Mouse (Mus musculus): ENCODE data around the gene Cpxm2. TPM values are rescaled to one million over a fixed set of nuclear protein-coding genes. Genes with fewer than 3 reads are reported as not detected.

Cpxm2 gene
- total and polyA plus RNA-seq, 3 experiments, result 0.11 TPM; not detected in 2

DNA sequence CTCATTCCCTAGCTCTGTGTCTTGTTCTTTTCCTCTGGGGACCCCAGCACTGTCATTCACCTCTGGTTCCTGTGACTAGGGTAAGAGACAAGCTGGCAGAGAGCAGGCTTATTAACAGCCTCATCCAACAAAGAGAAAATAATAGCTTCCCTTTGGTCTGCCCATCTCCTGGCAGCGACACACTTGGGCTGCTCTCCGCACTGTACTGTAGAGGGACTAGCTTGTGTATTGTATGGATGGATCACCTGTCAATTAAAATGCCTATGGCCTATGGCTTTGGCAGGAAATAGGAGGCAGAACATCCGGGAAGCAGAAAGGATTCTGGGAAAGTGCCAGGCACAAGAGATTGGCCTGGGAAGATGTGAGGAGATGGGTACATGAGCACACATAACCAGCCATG is 7.7 kb upstream of the Cpxm2 start:
- H3K4me1 ChIP-seq (ENCODE audit: insufficient read depth, low read depth, low read length), result no peaks in the 10 kb centered on the region
- no peak overlapping the region for H3K4me3 ChIP-seq (ENCODE audit: low read depth, low read length)
- H3K36me3 ChIP-seq (replicated peaks), result no peaks in the 10 kb centered on the region
- H3K27me3 ChIP-seq (ENCODE audit: insufficient read depth, low read length), result no peaks in the 10 kb centered on the region
- ATAC-seq (ENCODE audit: extremely low read depth, insufficient number of reproducible peaks, low FRiP score, poor library complexity, severe bottlenecking), result no peak
- H3K9me3 ChIP-seq (replicated peaks), result peaks cover 76% of the 10 kb centered on the region
- no peak for DNase-seq (ENCODE audit: low spot score)
- no peak for TF ChIP-seq POLR2AphosphoS5 (IDR thresholded peaks at IDR 0.05; ENCODE audit: insufficient replicate concordance, low read depth, low read length)
- no peak for TF ChIP-seq GATA1 (IDR thresholded peaks at IDR 0.05; ENCODE audit: borderline replicate concordance, low read length)
- TF ChIP-seq GATA2 (IDR thresholded peaks at IDR 0.05; ENCODE audit: borderline replicate concordance, low read depth, low read length), result no peak
- no peak for TF ChIP-seq TAL1 (conservative IDR thresholded peaks at IDR 0.05; ENCODE audit: low read depth, low read length)
- no peak for TF ChIP-seq CTCF (IDR thresholded peaks at IDR 0.05; ENCODE audit: low read depth, low read length)

DNA sequence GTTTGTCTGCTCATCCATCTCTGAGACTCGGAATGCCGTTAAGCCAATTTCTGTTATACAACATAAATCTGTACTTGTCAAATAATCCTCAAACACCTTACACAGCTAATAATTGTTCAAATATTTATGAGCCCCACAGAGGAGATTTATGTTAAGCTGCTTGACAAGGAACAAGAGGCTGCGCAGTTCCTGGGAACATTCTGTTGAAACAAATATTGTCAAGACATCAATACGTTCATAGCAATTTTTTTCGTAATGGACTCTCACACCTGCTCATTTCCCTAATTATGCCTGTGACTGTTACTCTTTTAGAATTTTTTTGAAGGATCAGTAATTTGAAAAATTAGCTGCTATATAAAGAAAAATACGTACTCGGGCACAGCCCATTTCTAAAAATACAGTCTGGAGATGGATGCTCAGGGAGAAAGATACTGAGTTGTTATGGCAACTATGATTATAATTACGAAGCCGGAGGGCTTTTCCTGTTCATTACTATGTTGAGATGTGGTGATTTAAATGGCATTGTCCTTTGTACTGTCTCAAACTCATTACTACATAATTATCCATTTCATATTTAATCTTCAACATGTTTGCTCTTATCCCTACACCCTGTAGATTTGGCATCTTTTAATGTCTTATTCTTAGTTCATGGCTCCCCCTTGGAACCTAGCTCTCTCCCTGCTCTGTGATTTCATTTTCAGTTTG is 3.9 kb upstream of the Cpxm2 start:
- ATAC-seq (ENCODE audit: extremely low read depth, insufficient number of reproducible peaks, low FRiP score, poor library complexity, severe bottlenecking) (no peak), DNase-seq (ENCODE audit: low spot score) (no peak)
- Histone ChIP-seq H3K27me3 (ENCODE audit: insufficient read depth, low read length) (no peaks in the 10 kb centered on the region), H3K4me1 (ENCODE audit: insufficient read depth, low read depth, low read length) (no peaks in the 10 kb centered on the region), H3K4me3 (ENCODE audit: low read depth, low read length) (no peak overlapping the region), H3K36me3 (replicated peaks) (no peaks in the 10 kb centered on the region), H3K9me3 (replicated peaks) (peaks cover 79% of the 10 kb centered on the region)
- no peak for TF ChIP-seq GATA2 (IDR thresholded peaks at IDR 0.05; ENCODE audit: borderline replicate concordance, low read depth, low read length)
- TF ChIP-seq CTCF (IDR thresholded peaks at IDR 0.05; ENCODE audit: low read depth, low read length), result no peak
- no peak for TF ChIP-seq TAL1 (conservative IDR thresholded peaks at IDR 0.05; ENCODE audit: low read depth, low read length)
- no peak for TF ChIP-seq GATA1 (IDR thresholded peaks at IDR 0.05; ENCODE audit: borderline replicate concordance, low read length)

DNA sequence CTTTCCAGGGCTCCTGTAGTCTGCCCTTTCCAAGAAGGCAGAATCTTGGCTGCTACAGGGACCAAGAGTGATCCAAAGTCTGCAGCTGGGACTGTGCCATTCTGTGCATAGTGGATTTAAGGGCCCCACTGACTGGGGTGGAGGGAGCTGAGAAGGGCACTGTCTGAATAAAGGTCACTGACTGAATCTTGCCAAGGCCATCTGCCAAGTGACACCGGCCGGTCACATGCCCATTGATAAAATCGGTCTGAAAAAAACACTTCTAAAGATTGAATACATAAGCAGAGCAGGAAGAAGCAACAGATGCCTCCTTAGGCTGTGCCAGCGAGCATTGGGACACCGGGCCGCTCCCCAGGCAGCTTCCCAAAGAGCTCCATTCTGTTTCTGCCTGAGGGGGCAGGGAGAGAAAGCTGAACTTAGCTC is 803 bp downstream of the Cpxm2 start:
- no peak for TF ChIP-seq TAL1 (conservative IDR thresholded peaks at IDR 0.05; ENCODE audit: low read depth, low read length)
- no peak for TF ChIP-seq GATA1 (IDR thresholded peaks at IDR 0.05; ENCODE audit: borderline replicate concordance, low read length)
- TF ChIP-seq CTCF (IDR thresholded peaks at IDR 0.05; ENCODE audit: low read depth, low read length), result no peak
- no peak for TF ChIP-seq GATA2 (IDR thresholded peaks at IDR 0.05; ENCODE audit: borderline replicate concordance, low read depth, low read length)
- TF ChIP-seq POLR2AphosphoS5 (IDR thresholded peaks at IDR 0.05; ENCODE audit: insufficient replicate concordance, low read depth, low read length), result no peak

DNA sequence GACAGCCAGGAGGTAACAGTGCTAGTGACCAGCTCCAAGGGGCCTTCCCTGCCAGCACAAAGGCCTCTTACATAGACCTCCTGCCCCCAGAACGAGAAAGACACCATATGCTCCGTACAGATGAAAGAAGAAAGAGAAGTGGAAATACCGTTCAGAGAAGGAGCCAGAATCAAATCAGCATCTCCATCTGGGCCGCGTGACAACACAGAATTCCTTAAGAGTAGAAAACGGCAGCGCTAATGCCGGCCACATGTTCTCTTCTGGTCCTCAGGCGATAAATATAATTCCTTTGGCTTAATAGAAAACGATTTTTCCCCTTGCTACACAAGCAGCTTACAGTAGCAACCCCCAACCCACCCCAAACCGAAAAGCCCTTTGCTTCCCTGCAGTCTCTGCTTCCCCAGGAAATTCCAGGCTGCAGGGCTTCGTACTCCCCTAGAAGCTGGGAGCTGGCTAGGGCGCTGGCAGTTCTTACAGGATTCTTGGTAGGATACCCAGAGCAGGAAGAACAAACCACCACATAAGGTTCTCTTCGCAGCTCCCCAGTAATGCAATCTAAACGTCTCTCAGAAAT is 9.2 kb downstream of the Cpxm2 start:
- Histone ChIP-seq H3K9me3 (replicated peaks) (peaks cover 77% of the 10 kb centered on the region), H3K4me3 (ENCODE audit: low read depth, low read length) (no peak overlapping the region), H3K36me3 (replicated peaks) (no peaks in the 10 kb centered on the region), H3K27me3 (ENCODE audit: insufficient read depth, low read length) (no peaks in the 10 kb centered on the region), H3K4me1 (ENCODE audit: insufficient read depth, low read depth, low read length) (no peaks in the 10 kb centered on the region)
- TF ChIP-seq GATA1 (IDR thresholded peaks at IDR 0.05; ENCODE audit: borderline replicate concordance, low read length), result no peak
- TF ChIP-seq CTCF (IDR thresholded peaks at IDR 0.05; ENCODE audit: low read depth, low read length), result no peak
- no peak for TF ChIP-seq TAL1 (conservative IDR thresholded peaks at IDR 0.05; ENCODE audit: low read depth, low read length)
- no peak for TF ChIP-seq POLR2AphosphoS5 (IDR thresholded peaks at IDR 0.05; ENCODE audit: insufficient replicate concordance, low read depth, low read length)
- ATAC-seq (ENCODE audit: extremely low read depth, insufficient number of reproducible peaks, low FRiP score, poor library complexity, severe bottlenecking), result no peak
- DNase-seq (ENCODE audit: low spot score), result no peak

More for the DNA sequence above, 803 bp downstream of the Cpxm2 start:
- H3K4me3 ChIP-seq (ENCODE audit: low read depth, low read length), result no peak overlapping the region
- no peak for DNase-seq (ENCODE audit: low spot score)
- no peaks in the 10 kb centered on the region for H3K27me3 ChIP-seq (ENCODE audit: insufficient read depth, low read length)
- no peak for ATAC-seq (ENCODE audit: extremely low read depth, insufficient number of reproducible peaks, low FRiP score, poor library complexity, severe bottlenecking)
- peaks cover 70% of the 10 kb centered on the region for H3K9me3 ChIP-seq (replicated peaks)
- H3K36me3 ChIP-seq (replicated peaks), result no peaks in the 10 kb centered on the region
- H3K4me1 ChIP-seq (ENCODE audit: insufficient read depth, low read depth, low read length), result no peaks in the 10 kb centered on the region

DNA sequence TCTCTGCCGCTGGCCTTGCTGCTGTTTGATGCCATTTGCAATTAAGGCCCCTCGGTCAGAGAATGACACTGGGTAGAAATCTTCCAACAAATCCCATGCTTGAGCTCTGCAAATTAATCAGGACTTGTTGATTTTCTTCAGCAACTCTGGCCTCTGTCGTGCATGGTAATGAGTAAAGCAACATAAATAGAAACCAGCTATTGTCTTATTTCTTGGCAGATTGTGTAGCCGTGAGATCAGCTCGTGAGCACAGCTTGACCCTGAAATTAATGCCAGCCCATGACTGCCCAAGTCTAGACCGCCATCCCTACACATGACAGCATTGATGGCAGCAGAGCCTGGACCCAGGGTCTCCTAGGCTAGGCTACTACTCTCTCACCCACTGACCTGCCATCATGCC is 25.9 kb downstream of the Cpxm2 start:
- TF ChIP-seq POLR2AphosphoS5 (IDR thresholded peaks at IDR 0.05; ENCODE audit: insufficient replicate concordance, low read depth, low read length), result no peak
- TF ChIP-seq TAL1 (conservative IDR thresholded peaks at IDR 0.05; ENCODE audit: low read depth, low read length), result no peak
- no peak for TF ChIP-seq GATA2 (IDR thresholded peaks at IDR 0.05; ENCODE audit: borderline replicate concordance, low read depth, low read length)
- no peak for TF ChIP-seq GATA1 (IDR thresholded peaks at IDR 0.05; ENCODE audit: borderline replicate concordance, low read length)
- TF ChIP-seq CTCF (IDR thresholded peaks at IDR 0.05; ENCODE audit: low read depth, low read length), result no peak
- H3K36me3 ChIP-seq (replicated peaks), result no peaks in the 10 kb centered on the region
- H3K4me3 ChIP-seq (ENCODE audit: low read depth, low read length), result no peak overlapping the region
- DNase-seq (ENCODE audit: low spot score) (no peak), ATAC-seq (ENCODE audit: extremely low read depth, insufficient number of reproducible peaks, low FRiP score, poor library complexity, severe bottlenecking) (no peak)
- no peaks in the 10 kb centered on the region for H3K27me3 ChIP-seq (ENCODE audit: insufficient read depth, low read length)
- no peaks in the 10 kb centered on the region for H3K4me1 ChIP-seq (ENCODE audit: insufficient read depth, low read depth, low read length)
- H3K9me3 ChIP-seq (replicated peaks), result peaks cover 77% of the 10 kb centered on the region

DNA sequence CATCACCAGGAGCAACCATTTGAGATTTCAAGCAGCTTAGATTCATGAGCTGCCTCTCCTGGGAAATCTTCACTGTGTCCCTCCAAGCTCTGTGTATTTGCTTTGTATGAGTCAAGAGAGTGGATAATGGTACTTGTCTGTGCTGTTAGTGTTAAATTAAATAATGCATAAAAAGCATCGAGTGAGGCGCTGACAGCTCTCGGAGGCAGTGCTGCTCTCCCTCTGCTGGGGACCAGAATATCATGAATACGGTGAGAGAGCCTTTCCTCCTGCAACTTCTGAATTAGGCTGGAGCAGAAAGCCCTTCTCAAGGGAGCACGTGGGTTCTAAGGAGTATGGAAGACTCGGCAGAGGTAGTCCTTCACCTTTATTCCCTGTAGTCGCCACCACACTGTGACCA is 29.6 kb downstream of the Cpxm2 start:
- Histone ChIP-seq H3K4me3 (ENCODE audit: low read depth, low read length) (no peak overlapping the region), H3K36me3 (replicated peaks) (no peaks in the 10 kb centered on the region), H3K4me1 (ENCODE audit: insufficient read depth, low read depth, low read length) (no peaks in the 10 kb centered on the region), H3K27me3 (ENCODE audit: insufficient read depth, low read length) (no peaks in the 10 kb centered on the region), H3K9me3 (replicated peaks) (peaks cover 78% of the 10 kb centered on the region)
- TF ChIP-seq CTCF (IDR thresholded peaks at IDR 0.05; ENCODE audit: low read depth, low read length) (no peak), TAL1 (conservative IDR thresholded peaks at IDR 0.05; ENCODE audit: low read depth, low read length) (no peak), POLR2AphosphoS5 (IDR thresholded peaks at IDR 0.05; ENCODE audit: insufficient replicate concordance, low read depth, low read length) (no peak), GATA1 (IDR thresholded peaks at IDR 0.05; ENCODE audit: borderline replicate concordance, low read length) (no peak), GATA2 (IDR thresholded peaks at IDR 0.05; ENCODE audit: borderline replicate concordance, low read depth, low read length) (no peak)
- DNase-seq (ENCODE audit: low spot score) (no peak), ATAC-seq (ENCODE audit: extremely low read depth, insufficient number of reproducible peaks, low FRiP score, poor library complexity, severe bottlenecking) (no peak)

Measured in G1E (cell line).